Mouse (Mus musculus) intestine, embryonic 14.5 days (tissue): ENCODE measurements around the gene Polr3h. TPM values are rescaled to one million over a fixed set of nuclear protein-coding genes. Genes with fewer than 3 reads are reported as not detected.
A peak's percentile ranks its signal among the peaks of the same experiment; 100 is the strongest.

Experiments
- ATAC-seq: fragments of 200-750 bp; cut with Nextera tagmentation; replicated peaks from 2 replicates; pipeline ENCODE4 v1.8.0; 2017; ENCODE audit warnings: low read depth, moderate number of reproducible peaks, moderate TSS enrichment, moderate library complexity; ENCODE audit not compliant: low FRiP score, low TSS enrichment
- DNase-seq: peaks from one replicate; pipeline ENCODE4 v3.0.0-alpha.2; 2018; ENCODE audit warnings: low spot score
- H3K27ac ChIP-seq: fragments of 300-500 bp; sonication (generic); 2 replicates; pipeline ENCODE4 v1.5.1; 2014; ENCODE audit warnings: low read depth, mild to moderate bottlenecking, control low read depth
- H3K27me3 ChIP-seq: fragments of 300-500 bp; sonication (generic); replicated peaks from 2 replicates; pipeline ENCODE4 v1.6.1; 2014; ENCODE audit warnings: low read length, control low read depth; ENCODE audit not compliant: control insufficient read depth, insufficient read depth
- H3K36me3 ChIP-seq: fragments of 300-500 bp; sonication (generic); 2 replicates; pipeline ENCODE4 v1.6.1; 2014; ENCODE audit warnings: low read length, control low read depth; ENCODE audit not compliant: control insufficient read depth, insufficient read depth
- H3K4me1 ChIP-seq: fragments of 300-500 bp; sonication (generic); replicated peaks from 2 replicates; pipeline ENCODE4 v1.6.1; 2014; ENCODE audit warnings: low read length, control low read depth, mixed read lengths; ENCODE audit not compliant: control insufficient read depth, insufficient read depth
- H3K4me2 ChIP-seq: fragments of 300-500 bp; sonication (generic); 2 replicates; pipeline ENCODE4 v1.6.1; 2014; ENCODE audit warnings: low read length
- H3K4me3 ChIP-seq: fragments of 300-500 bp; sonication (generic); 2 replicates; pipeline ENCODE4 v1.5.1; 2014; ENCODE audit warnings: low read depth, low read length, control low read depth, mixed read lengths
- H3K9ac ChIP-seq: fragments of 300-500 bp; sonication (generic); 2 replicates; pipeline ENCODE4 v1.6.1; 2014; ENCODE audit warnings: mild to moderate bottlenecking, low read length
- H3K9me3 ChIP-seq: fragments of 300-500 bp; sonication (generic); 2 replicates; pipeline ENCODE4 v1.6.1; 2016; ENCODE audit warnings: low read length, control low read depth; ENCODE audit not compliant: control insufficient read depth
- WGBS: fragments of 180-500 bp; shearing (Covaris S2); extraction: QIAGEN DNeasy Blood & Tissue Kit; methylation state at CpG from one replicate; pipeline ENCODE4 v1.1.7; 2014; 5-methylcytosine and 5-hydroxymethylcytosine counted together
- polyA plus RNA-seq: library from polyadenylated mRNA; unstranded; fragments of >200 nt; fragmentation: Nextera tagmentation; extraction: Ambion mirVana; gene quantifications from 2 replicates; pipeline ENCODE4 v1.2.1, GENCODE M21; 2014

Polr3h gene
- polyA plus RNA-seq, 1 experiment from 2014 or later, result 79.5 TPM

DNA sequence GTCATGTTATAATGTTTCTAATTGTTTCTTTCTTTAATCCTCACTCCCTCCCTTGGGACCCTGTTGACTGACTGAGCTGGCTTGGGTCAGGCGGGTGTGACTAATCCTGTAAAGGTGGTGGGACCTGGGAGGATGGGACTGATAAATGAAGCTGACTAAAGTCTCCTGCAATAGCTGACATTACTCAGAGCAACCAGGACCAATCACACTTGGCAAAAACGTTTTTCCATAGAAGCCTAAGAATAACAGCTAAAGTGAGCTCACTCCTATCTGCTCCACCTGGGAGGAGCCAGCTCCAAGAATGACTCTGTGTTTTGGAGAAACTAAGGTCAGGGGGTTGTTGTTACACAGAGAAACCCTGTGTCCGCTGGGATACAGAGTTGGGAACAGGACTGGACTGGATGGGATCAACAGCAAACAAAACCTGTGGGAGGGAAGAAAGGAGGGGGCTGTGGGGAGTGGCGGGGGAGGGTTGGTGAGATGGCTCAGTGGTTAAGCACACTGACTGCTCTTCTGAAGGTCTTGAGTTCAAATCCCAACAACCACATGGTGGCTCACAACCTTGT, 39.0 kb upstream of the Polr3h start:
- Histone ChIP-seq H3K36me3 (no peaks in the 10 kb centered on the region), H3K4me3 (no peak overlapping the region), H3K27ac (no peak overlapping the region), H3K9ac (no peak overlapping the region), H3K27me3 (no peaks in the 10 kb centered on the region), H3K4me1 (no peaks in the 10 kb centered on the region), H3K9me3 (no peaks in the 10 kb centered on the region), H3K4me2 (no peak overlapping the region)
- 61% methylated on average over 4 of the region's 4 CpGs for WGBS
- no peak for ATAC-seq
- no peak for DNase-seq

DNA sequence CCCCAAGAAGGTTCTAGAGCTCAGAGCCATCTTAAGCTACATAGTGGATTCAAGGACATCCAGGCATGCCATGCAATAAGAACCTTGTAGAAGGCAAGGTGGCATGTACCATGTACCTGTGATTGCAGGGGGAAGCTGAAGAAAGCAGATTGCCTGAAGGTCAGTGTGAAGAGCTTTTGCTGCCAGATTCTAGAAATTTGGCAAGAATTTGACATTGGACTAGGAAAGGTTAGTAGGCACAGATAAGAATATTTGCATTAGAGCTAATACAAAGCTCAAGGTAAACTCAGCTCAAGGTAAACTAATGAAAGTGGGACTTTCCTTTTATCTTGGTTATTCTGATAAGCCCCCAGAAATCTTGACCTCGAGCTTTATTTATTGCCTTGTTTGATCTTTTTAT, 38.2 kb upstream of the Polr3h start:
- Histone ChIP-seq H3K9me3 (no peaks in the 10 kb centered on the region), H3K27ac (no peak overlapping the region), H3K4me1 (no peaks in the 10 kb centered on the region), H3K27me3 (no peaks in the 10 kb centered on the region), H3K4me3 (no peak overlapping the region), H3K36me3 (no peaks in the 10 kb centered on the region), H3K9ac (no peak overlapping the region), H3K4me2 (no peak overlapping the region)
- ATAC-seq, result no peak
- no peak for DNase-seq
- WGBS, result 47% methylated on average over 1 of the region's 1 CpGs

DNA sequence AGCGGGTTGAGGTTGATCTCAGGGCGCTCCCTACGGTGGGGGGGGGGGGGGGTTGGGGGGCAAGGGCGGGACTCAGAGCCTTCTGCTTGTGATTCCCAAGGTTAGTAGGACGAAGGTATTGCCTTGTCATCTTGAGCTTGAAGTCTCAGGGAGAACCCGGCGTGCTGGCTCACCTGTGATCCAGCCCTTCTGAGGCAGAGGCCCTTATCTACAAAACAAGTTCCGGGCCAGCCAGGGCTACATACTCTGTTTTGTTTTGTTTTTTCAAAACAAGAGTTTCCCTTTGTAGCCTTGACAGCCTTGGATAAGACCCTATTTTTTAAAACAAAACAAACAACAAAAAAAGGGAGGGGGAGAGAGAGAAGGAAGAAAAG, 35.0 kb upstream of the Polr3h start:
- no peaks in the 10 kb centered on the region for H3K9me3 ChIP-seq
- peak overlapping the region; percentile 99 for H3K4me2 ChIP-seq
- ATAC-seq, result peak; percentile 38; the same call in 1 of the 2 replicates
- 2% methylated on average over 7 of the region's 8 CpGs for WGBS
- no peak overlapping the region for H3K27ac ChIP-seq
- peak overlapping the region; percentile 65 for H3K4me3 ChIP-seq
- no peak overlapping the region for H3K9ac ChIP-seq
- no peaks in the 10 kb centered on the region for H3K36me3 ChIP-seq
- DNase-seq, result no peak
- no peaks in the 10 kb centered on the region for H3K27me3 ChIP-seq
- H3K4me1 ChIP-seq, result no peaks in the 10 kb centered on the region

DNA sequence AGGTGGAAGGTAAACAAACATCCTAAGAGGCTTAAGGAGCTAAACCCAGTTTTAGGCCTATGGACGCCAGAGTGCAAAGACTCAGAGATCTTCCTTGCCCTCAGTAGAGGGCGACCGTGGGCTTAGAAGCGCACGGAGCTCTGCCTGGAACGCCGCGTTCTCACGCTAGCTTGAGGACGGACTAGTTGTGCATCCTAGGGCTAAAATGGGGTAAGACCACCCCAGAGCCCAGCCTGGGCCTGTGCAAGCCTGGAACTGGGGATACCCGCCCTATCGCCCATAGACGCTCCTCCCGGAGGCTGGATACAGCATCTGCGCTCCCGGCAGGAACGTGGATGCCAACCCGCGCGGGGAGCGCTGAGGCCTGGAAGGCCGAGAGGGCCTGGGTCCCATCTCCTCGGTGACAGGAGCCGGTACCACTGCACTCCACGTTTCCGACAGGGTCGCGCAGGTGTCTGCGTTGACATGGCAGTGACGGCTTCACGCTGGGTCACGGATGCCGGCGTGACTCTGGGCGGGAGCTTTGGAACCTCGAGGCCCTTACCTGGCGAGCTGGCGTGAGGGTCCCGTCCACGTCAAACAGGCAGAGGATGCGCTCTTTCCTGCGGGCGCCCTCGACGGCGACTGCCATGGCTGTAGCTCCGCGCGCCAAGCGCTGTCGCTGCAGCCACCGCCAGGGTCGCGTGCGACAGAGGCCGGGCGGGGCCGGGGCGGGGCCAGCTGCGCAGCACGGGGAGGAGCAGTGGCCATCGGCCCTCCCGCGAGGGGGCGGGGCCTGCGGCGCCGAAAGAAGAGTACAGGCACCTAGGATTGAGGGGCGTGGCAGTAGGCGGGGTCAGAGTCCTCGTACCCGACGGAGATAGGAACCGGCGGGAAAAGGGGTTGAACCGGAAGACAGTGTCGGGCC, 34.4 kb upstream of the Polr3h start, which contains the start of gene Pmm1:
Pmm1 (minus strand) TSS at position 760 of the 907 bp plus-strand sequence.
- DNase-seq (peak; percentile 99), ATAC-seq (peak; percentile 98)
- Histone ChIP-seq H3K27me3 (no peaks in the 10 kb centered on the region), H3K36me3 (no peaks in the 10 kb centered on the region), H3K4me2 (peak within 1 kb of the TSS; percentile 99), H3K4me1 (no peaks in the 10 kb centered on the region), H3K27ac (peak within 1 kb of the TSS; percentile 75), H3K9ac (peak within 1 kb of the TSS; percentile 66), H3K9me3 (no peaks in the 10 kb centered on the region), H3K4me3 (peak within 1 kb of the TSS; percentile 65)
- under 1% methylated on average over 75 of the region's 77 CpGs for WGBS

DNA sequence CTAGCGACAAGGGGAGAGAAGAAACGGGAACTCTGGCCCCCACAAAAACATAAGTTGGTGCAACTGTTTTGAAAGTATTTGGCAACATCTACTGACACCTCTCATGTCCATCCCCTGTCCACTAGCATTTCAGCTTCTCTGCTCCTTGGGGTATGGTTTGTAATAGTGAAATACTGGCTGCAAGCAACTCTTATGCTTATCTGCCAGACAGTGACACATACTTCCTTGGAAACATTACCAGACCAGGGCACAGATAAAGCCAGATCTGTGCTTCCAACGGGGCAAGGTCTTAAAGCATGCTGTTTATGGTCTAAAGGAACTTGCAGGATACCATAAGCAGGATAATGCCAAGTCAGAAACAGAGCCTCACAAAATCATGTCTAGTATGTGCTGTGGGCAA, 32.9 kb upstream of the Polr3h start:
- H3K4me2 ChIP-seq, result no peak overlapping the region
- H3K4me3 ChIP-seq, result no peak overlapping the region
- no peak overlapping the region for H3K27ac ChIP-seq
- H3K36me3 ChIP-seq, result peaks cover 9% of the 10 kb centered on the region
- H3K9ac ChIP-seq, result no peak overlapping the region
- no peak for ATAC-seq
- WGBS, result 84% methylated on average over 3 of the region's 3 CpGs
- no peaks in the 10 kb centered on the region for H3K27me3 ChIP-seq
- no peak for DNase-seq
- no peaks in the 10 kb centered on the region for H3K9me3 ChIP-seq
- no peaks in the 10 kb centered on the region for H3K4me1 ChIP-seq

DNA sequence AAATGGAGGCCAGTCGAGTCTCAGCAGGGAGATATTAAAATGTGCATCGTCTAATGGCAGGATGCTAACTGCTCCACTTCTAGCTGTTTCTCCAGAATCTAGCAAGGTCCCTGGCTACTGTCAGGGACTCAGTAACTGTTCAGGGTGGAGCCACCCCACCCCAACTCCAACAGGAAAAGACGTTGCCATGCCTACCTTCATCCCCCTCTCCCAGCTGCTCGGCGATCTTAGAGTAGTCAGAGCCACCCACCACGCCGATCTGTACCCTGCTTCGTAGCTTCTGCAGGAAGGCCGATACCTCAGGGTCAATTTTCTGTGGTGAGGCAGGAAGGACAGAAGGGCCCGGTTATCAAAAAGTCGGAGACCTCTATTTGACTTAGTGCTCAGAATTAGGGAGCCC, 31.6 kb upstream of the Polr3h start:
- no peak for ATAC-seq
- Histone ChIP-seq H3K4me3 (no peak overlapping the region), H3K9me3 (no peaks in the 10 kb centered on the region), H3K4me1 (no peaks in the 10 kb centered on the region), H3K27me3 (no peaks in the 10 kb centered on the region), H3K36me3 (peaks cover 9% of the 10 kb centered on the region), H3K4me2 (no peak overlapping the region), H3K27ac (no peak overlapping the region), H3K9ac (no peak overlapping the region)
- WGBS, result 83% methylated on average over 11 of the region's 11 CpGs
- DNase-seq, result no peak

DNA sequence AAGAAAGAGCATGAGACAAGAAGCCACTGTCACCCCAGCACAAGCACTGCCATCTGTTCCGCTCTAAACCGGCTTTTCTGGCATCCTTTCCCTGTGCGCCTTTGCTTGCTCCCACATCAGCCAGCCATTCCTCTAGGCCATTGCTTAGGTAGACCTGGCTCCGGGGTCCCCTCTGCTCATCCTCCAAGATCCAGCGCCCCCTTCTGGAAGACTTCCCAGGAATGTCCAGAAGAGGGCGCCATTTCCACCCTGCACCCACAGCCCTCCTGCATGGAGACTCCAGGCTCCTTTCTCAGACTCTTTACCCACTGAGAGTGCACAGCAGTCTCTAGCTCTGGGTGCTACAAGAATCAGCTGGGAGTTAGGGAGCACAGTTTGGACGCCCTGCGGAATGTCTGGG, 30.4 kb upstream of the Polr3h start:
- H3K9me3 ChIP-seq, result no peaks in the 10 kb centered on the region
- DNase-seq (peak; percentile 75), ATAC-seq (no peak)
- 55% methylated on average over 8 of the region's 8 CpGs for WGBS
- peaks cover 16% of the 10 kb centered on the region for H3K36me3 ChIP-seq
- no peak overlapping the region for H3K4me3 ChIP-seq
- no peaks in the 10 kb centered on the region for H3K27me3 ChIP-seq
- no peaks in the 10 kb centered on the region for H3K4me1 ChIP-seq
- H3K4me2 ChIP-seq, result no peak overlapping the region
- no peak overlapping the region for H3K9ac ChIP-seq
- H3K27ac ChIP-seq, result no peak overlapping the region

DNA sequence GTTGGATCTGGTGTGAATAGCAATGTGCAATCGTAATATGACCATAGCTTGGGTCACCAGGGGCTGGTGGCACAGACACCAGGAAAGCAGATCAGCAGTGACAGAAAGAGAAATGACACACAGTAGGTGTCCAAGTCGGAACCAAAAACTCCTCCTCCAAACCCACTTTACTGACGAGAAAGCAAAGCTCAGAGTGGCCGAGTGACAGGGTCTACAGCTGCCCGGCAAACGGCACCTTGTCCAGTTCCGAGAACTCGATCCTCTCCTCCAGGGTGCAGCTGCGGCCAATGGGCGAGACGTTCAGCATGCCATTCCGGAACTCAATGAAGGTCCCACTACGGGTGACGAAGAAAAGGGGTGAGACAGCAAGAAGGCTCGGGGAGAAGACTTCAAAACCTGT, 29.4 kb upstream of the Polr3h start:
- peaks cover 22% of the 10 kb centered on the region for H3K36me3 ChIP-seq
- no peak overlapping the region for H3K27ac ChIP-seq
- H3K9me3 ChIP-seq, result no peaks in the 10 kb centered on the region
- no peak overlapping the region for H3K4me3 ChIP-seq
- DNase-seq (no peak), ATAC-seq (no peak)
- H3K9ac ChIP-seq, result no peak overlapping the region
- H3K4me1 ChIP-seq, result no peaks in the 10 kb centered on the region
- no peaks in the 10 kb centered on the region for H3K27me3 ChIP-seq
- no peak overlapping the region for H3K4me2 ChIP-seq
- 94% methylated on average over 15 of the region's 15 CpGs for WGBS

DNA sequence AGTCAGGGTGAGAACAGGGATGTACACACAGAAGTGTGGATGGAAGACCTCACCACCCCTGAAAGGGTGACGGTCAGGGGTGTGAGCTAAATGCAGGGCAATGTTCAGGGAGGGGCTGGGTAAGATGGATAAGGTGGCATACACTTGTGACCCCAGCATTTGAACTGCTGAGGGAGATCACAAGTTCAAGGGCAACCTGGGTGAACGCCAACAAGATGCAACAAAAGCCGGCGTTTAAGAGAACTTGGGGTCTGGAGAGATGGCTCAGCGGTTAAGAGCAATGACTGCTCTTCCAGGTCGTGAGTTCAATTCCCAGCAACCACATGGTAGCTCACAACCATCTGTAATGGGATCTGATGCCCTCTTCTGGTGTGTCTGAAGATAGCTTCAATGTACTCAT, 28.7 kb upstream of the Polr3h start:
- 89% methylated on average over 6 of the region's 6 CpGs for WGBS
- no peak for ATAC-seq

More for the DNA sequence above, 28.7 kb upstream of the Polr3h start:
- Histone ChIP-seq H3K9me3 (no peaks in the 10 kb centered on the region), H3K9ac (no peak overlapping the region), H3K27ac (no peak overlapping the region), H3K4me1 (no peaks in the 10 kb centered on the region), H3K4me3 (no peak overlapping the region), H3K27me3 (no peaks in the 10 kb centered on the region), H3K4me2 (no peak overlapping the region), H3K36me3 (peaks cover 22% of the 10 kb centered on the region)
- DNase-seq, result no peak
